8 mouse cellular contexts compared by ENCODE assay signal in the genomic region with DNA sequence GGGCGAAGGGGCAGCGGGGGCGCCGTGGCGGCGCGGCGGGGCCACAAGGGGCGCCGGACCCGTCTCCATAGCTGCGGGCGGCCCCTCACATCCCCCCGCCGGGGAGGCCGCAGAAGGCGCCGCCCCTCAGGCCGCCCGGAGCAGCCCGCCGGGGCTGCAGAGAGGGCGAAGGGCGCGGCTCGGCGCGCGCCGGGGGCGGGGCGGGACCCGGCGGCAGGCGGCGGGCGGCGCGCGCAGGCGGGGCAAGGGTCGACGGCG. TPM values are rescaled to one million over a fixed set of nuclear protein-coding genes. Genes with fewer than 3 reads are reported as not detected.
A peak's percentile ranks its signal among the peaks of the same experiment; 100 is the strongest.
DNase-seq lines count a peak whose midpoint lies in the region; ATAC-seq and TF ChIP-seq lines count a peak whose summit lies in the region.

Gene Tbc1d10b, minus strand, starts transcription at position 174 of the 258 bp plus-strand sequence.

- peak within 1 kb of the TSS; percentile 83 for H3K4me3 ChIP-seq in lung, adult 2 months (replicated peaks; ENCODE audit: extremely low read depth, low read depth, low read length)
- peak within 1 kb of the TSS; percentile 75 for H3K4me3 ChIP-seq in heart, embryonic 10.5 days
- peak within 1 kb of the TSS; percentile 91 for H3K4me3 ChIP-seq in midbrain, embryonic 16.5 days (ENCODE audit: low read depth, low read length)

- DNase-seq in lung, adult 2 months: no peak
- DNase-seq in lung, adult 18-20 months: no peak
- DNase-seq in brain, embryonic 14.5 days (ENCODE audit: low read depth): no peak
- no peak for DNase-seq in heart, embryonic 10.5 days (ENCODE audit: low spot score)
- DNase-seq in layer of hippocampus, postnatal 36 days: peak in 1 of 2 experiments; percentile 50
- DNase-seq in spleen, adult 12 weeks (ENCODE audit: low spot score): no peak
- no peak for DNase-seq in urinary bladder, postnatal 4 days (ENCODE audit: low spot score in 2 of 2)

- peak within 1 kb of the TSS; percentile 99 for H3K4me2 ChIP-seq in midbrain, embryonic 16.5 days (ENCODE audit: low read length)

- peak; percentile 6; the same call in 1 of the 2 replicates for ATAC-seq in midbrain, embryonic 16.5 days

- no peaks in the 10 kb centered on the region for H3K9me3 ChIP-seq in heart, embryonic 10.5 days
- H3K9me3 ChIP-seq in midbrain, embryonic 16.5 days (replicated peaks; ENCODE audit: control insufficient read depth, low read length, poor library complexity, severe bottlenecking): no peaks in the 10 kb centered on the region

- peak within 1 kb of the TSS; percentile 97 for H3K27ac ChIP-seq in heart, embryonic 10.5 days
- H3K27ac ChIP-seq in midbrain, embryonic 16.5 days (ENCODE audit: low read length): peak within 1 kb of the TSS; percentile 85

- no peak for TF ChIP-seq POLR2A in lung, adult 2 months (IDR thresholded peaks at IDR 0.05; ENCODE audit: borderline replicate concordance, extremely low read depth, low read depth, low read length)
- no peak for TF ChIP-seq POLR2A in brain, embryonic 14.5 days (IDR thresholded peaks at IDR 0.05; ENCODE audit: borderline replicate concordance, extremely low read depth, insufficient read depth, insufficient read length, poor library complexity, severe bottlenecking)

- H3K36me3 ChIP-seq in heart, embryonic 10.5 days: peaks cover 20% of the 10 kb centered on the region
- peaks cover 8% of the 10 kb centered on the region; the same call in 1 of the 2 replicates for H3K36me3 ChIP-seq in midbrain, embryonic 16.5 days (ENCODE audit: control insufficient read depth, insufficient read depth, low read length)

- H3K9ac ChIP-seq in midbrain, embryonic 16.5 days (ENCODE audit: low read depth, low read length): peak within 1 kb of the TSS; percentile 91

- no peak for TF ChIP-seq CTCF in lung, adult 2 months (IDR thresholded peaks at IDR 0.05; ENCODE audit: insufficient read depth, low read length)
- no peak for TF ChIP-seq CTCF in brain, embryonic 14.5 days (IDR thresholded peaks at IDR 0.05; ENCODE audit: borderline replicate concordance, extremely low read depth, insufficient read depth, insufficient read length)

- WGBS in lung, adult 2 months: under 1% methylated on average over 28 of the region's 44 CpGs
- under 1% methylated on average over 41 of the region's 44 CpGs for WGBS in heart, embryonic 10.5 days
- 0% methylated on average over 26 of the region's 44 CpGs for WGBS in midbrain, embryonic 16.5 days

- H3K27me3 ChIP-seq in heart, embryonic 10.5 days (ENCODE audit: insufficient read depth, poor library complexity, severe bottlenecking): no peaks in the 10 kb centered on the region
- H3K27me3 ChIP-seq in midbrain, embryonic 16.5 days (ENCODE audit: control insufficient read depth, insufficient read depth, low read depth, low read length): no peaks in the 10 kb centered on the region

- H3K4me1 ChIP-seq in lung, adult 2 months (ENCODE audit: control insufficient read depth, insufficient read depth, low read length): peaks cover 4% of the 10 kb centered on the region
- H3K4me1 ChIP-seq in heart, embryonic 10.5 days: peaks cover 36% of the 10 kb centered on the region
- H3K4me1 ChIP-seq in midbrain, embryonic 16.5 days (ENCODE audit: control insufficient read depth, insufficient read depth, low read length): peaks cover 30% of the 10 kb centered on the region

RNA-seq across cellular contexts. Expression of gene Tbc1d10b, which starts in this region (rescaled TPM):
- 30.3 and 32.9 TPM in 2 replicates for polyA plus RNA-seq in lung, adult 2 months (2012; rRNA removed)
- 54.2 and 66.1 TPM in 2 replicates for polyA plus RNA-seq in brain, embryonic 14.5 days (2012; rRNA removed)
- 26.4 and 28.3 TPM in 2 replicates for polyA plus RNA-seq in heart, embryonic 10.5 days (2016; fragmentation: Nextera tagmentation; extraction: Ambion mirVana)
- total RNA-seq in layer of hippocampus, postnatal 36 days (2021): 100 to 1,000 TPM; 107 to 108 TPM
- polyA plus RNA-seq in midbrain, embryonic 16.5 days (2015; fragmentation: Nextera tagmentation; extraction: Ambion mirVana): 30.7 and 31.2 TPM in 2 replicates
